Mouse (Mus musculus) kidney, adult 18-20 months (tissue): ENCODE data around the gene Plekhg2.

Source experiments
- DNase-seq: peaks from one replicate; pipeline ENCODE4 v3.0.0; 2021

The Plekhg2 gene

DNA sequence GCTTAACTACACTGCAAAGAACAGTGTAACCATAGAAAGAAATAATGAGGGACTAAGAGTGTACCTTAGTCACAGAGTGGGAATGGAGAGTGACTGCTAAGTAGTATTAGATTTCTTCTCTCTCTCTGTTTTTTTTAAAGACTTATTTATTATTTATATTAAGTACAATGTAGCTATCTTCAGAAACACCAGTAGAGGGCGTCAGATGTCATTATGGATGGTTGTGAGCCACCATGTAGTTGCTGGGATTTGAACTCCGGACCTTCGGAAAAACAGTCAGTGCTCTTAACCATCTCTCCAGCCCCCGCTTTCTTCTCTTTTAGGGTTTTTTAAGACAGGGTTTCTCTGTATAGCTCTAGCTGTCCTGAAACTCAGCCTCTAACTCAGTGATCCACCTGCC lies 45.9 kb downstream of the Plekhg2 start:
- no peak for DNase-seq

DNA sequence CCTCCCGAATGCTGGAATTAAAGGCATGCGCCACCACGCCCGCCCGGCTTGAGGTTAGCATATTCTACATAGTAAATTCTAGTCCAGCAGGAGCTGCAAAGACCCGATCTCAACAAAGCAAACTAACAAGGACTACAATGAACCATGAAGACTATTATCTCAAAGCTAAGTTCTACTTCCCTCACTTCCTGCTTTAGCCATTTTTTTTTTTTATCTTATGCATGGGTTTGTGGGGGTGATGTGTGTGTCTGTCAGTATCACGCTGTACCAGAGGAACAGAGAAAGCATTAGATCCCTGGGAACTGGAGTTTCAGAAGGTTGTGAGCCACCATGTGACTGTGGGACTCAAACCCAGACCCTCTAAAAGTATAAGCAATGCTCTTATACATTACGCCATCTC lies 47.1 kb downstream of the Plekhg2 start:
- no peak for DNase-seq

DNA sequence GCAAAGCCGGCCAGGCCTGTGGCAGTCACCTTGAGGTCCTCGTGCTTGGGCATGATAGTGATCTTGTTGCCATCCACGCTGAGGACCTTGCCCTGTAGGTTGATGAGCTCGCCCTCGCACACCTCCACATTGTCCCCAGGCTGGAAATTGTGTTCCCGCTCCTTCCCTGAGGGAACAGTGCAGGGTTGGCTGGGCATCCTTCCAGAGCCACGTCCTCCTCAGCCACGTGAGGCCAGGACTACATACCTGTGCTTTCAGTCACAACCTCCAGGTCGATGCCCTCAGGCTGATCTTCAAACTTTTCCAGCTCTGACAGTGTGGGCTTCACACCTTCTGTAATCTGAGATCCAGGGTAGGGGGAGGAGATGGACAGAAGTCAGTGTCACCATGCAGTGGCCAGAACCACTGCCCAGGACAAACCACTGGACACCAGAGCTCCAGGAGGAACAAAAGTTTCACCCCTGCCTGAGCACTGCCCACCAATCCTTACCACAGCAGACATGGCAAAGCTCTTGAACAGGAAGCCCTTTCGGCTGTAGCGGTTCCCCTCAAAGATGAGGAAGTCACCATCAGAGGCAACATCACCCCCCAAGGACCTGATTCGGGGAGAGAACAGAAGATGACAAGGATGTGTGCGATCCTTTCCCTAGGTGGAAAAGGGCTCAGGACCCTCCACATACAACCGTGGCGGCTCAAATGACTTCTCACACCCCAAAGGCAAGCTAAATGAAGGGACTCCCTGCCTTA lies 50.3 kb downstream of the Plekhg2 start:
- peak; percentile 45 for DNase-seq

DNA sequence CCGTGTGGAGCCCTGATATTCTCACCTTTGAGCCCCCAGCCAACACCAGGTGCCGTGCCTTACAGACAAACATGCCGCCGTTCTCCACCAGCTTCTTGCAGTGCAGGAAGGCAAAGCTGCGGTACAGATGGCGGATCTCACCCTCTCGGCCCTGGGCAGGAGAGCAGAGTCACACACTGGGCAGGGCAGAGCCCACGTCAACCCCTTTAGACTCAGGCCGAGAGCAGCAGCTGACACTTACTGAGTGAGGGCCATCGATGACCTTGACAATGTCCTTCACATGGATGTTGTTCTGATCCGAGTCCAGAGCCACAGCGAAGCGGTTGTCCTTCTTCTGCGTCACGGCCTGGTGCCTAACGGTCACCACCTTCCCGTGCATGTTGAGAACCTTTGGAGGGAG lies 53.7 kb downstream of the Plekhg2 start:
- DNase-seq: no peak

GRCm38 (mm10) chr7:28318036-28318435 lies 54.4 kb downstream of the Plekhg2 start:
- DNase-seq: no peak

DNA sequence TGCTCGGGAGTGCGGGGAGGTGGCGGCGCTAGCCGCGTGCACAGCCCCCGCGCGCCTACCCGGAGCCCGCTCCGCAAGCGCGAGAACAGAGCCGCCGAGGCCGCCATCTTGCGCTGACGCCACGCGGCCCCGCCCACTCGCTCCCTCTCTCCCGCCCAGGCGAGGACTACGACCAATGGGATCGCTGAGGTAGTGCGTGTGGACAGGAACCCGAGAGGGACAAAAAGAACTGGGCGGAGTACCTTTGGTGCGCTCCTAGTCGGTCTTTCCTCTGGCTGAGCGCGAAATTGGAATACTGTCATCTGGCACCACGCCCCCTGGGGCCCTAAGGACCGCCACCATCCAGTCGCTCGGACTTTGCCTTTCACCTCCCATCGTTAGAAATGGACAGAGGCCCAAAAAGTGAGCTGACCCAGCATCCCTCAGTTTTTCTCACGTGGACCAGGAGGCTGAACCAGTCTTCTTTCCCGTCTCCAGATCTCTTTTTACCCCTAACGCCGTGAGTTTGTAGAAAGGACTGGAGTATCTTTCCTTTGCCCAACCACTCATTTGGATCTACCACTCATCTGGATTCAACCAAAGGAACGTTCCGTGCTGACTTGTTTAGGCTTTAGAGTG lies 60.4 kb downstream of the Plekhg2 start, which contains the start of gene Timm50:
TSS of gene Timm50 (minus strand) at position 147 of the 618 bp plus-strand sequence.
- DNase-seq: peak; percentile 98

DNA sequence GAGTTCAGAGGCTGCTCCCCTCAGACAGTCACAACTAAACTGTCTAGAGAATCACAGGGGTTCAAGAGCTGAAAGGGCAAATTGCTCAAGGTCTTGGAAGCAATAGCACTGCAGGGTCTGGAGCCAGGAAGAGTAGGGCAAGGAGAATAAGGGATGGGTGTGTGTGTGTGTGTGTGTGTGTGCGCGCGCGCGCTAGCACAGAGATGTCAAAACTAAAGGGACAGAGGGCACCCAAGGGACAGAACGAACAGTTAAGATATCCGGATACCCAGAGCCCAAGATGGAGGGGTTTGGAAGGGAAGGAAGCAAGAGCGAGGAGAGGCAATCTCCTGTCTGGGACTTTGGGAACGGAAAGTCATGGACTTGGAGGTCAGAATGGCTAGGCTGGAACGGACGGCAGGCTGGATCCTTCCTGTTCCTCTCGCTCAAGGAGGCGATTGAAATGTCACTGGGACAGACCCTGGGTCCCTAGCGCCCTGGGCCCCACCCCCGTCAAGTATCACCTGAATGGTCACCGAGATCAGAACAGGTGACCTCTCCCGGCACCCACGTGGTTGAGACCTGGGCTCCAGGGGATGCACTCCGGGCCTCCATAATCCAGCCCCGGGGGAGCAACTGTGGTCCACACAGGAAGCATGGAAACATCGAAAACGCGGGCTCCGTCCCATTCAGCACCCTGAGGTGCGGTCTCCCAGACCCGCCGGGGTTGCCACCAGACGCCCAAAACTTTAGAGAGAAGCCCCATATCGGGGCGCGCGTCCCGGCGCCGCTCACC lies 61.1 kb downstream of the Plekhg2 start:
- DNase-seq: no peak

- DNase-seq: no peak
These were observed 62.7 kb downstream of the Plekhg2 start for GRCm38 (mm10) chr7:28309737-28310136.
